Mouse (Mus musculus): Measurements from ENCODE around the gene Paqr5. TPM values are rescaled to one million over a fixed set of nuclear protein-coding genes. Genes with fewer than 3 reads are reported as not detected.

Gene Paqr5
- total and polyA plus RNA-seq, 2 experiments from 2014 or later: 0.43 to 0.58 TPM

DNA sequence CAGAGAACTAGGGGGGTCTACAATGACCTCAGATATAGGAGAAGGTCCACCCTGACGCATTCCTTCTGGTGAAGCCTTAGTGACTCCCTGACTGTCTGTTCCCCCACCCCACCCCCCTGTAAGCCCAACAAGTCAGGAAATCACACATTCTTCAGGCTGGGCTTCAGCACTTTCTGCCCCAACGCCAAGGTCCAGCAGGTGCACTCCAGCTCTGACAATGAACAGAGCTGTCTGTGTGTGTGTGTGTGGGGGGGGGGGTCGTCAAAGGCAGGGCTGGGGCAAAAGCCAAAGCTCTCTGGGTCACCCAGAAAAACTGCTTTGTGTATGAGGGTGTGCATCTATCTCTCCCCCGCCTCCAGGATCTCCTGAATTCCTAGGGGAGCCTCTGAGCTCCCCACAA, 2.8 kb downstream of the Paqr5 start:
- DNase-seq: no peak
- Histone ChIP-seq H3K27ac (ENCODE audit: low read depth, low read length) (no peak overlapping the region), H3K9ac (no peak overlapping the region), H3K27me3 (ENCODE audit: insufficient read depth, low read length) (peaks cover 10% of the 10 kb centered on the region), H3K4me3 (ENCODE audit: low read depth, low read length) (no peak overlapping the region), H3K36me3 (ENCODE audit: insufficient read depth) (no peaks in the 10 kb centered on the region), H3K4me2 (ENCODE audit: low read depth) (no peak overlapping the region), H3K9me3 (ENCODE audit: low read length) (no peaks in the 10 kb centered on the region), H3K4me1 (ENCODE audit: insufficient read depth) (0 out of 2 replicates have a peak, but pooled peaks cover 6% of the 10 kb centered on the region)
- no peak for ATAC-seq
- 73% methylated on average over 4 of the region's 4 CpGs for WGBS
- no peak for TF ChIP-seq CTCF (IDR thresholded peaks at IDR 0.05; ENCODE audit: low read depth)

GRCm38 (mm10) chr9:62022961-62023680, 3.5 kb downstream of the Paqr5 start:
- Histone ChIP-seq H3K36me3 (ENCODE audit: insufficient read depth) (no peaks in the 10 kb centered on the region), H3K4me1 (ENCODE audit: insufficient read depth) (0 out of 2 replicates have a peak, but pooled peaks cover 6% of the 10 kb centered on the region), H3K27ac (ENCODE audit: low read depth, low read length) (no peak overlapping the region), H3K9ac (no peak overlapping the region), H3K9me3 (ENCODE audit: low read length) (no peaks in the 10 kb centered on the region), H3K4me3 (ENCODE audit: low read depth, low read length) (no peak overlapping the region), H3K27me3 (ENCODE audit: insufficient read depth, low read length) (peaks cover 10% of the 10 kb centered on the region), H3K4me2 (ENCODE audit: low read depth) (no peak overlapping the region)
- TF ChIP-seq CTCF (IDR thresholded peaks at IDR 0.05; ENCODE audit: low read depth): no peak
- WGBS: 84% methylated on average over 6 of the region's 6 CpGs
- no peak for ATAC-seq
- DNase-seq: no peak

- no peak for ATAC-seq
- TF ChIP-seq CTCF (IDR thresholded peaks at IDR 0.05; ENCODE audit: low read depth): no peak
- Histone ChIP-seq H3K4me1 (ENCODE audit: insufficient read depth) (0 out of 2 replicates have a peak, but pooled peaks cover 2% of the 10 kb centered on the region), H3K36me3 (ENCODE audit: insufficient read depth) (no peaks in the 10 kb centered on the region), H3K4me2 (ENCODE audit: low read depth) (no peak overlapping the region), H3K27me3 (ENCODE audit: insufficient read depth, low read length) (peaks cover 4% of the 10 kb centered on the region; the same call in 1 of the 2 replicates), H3K9me3 (ENCODE audit: low read length) (no peaks in the 10 kb centered on the region), H3K4me3 (ENCODE audit: low read depth, low read length) (no peak overlapping the region), H3K27ac (ENCODE audit: low read depth, low read length) (no peak overlapping the region), H3K9ac (no peak overlapping the region)
- no peak for DNase-seq
- WGBS: 75% methylated on average over 7 of the region's 7 CpGs
Observed at GRCm38 (mm10) chr9:62021583-62022120, 5.0 kb downstream of the Paqr5 start.

GRCm38 (mm10) chr9:62020259-62020658, 6.4 kb downstream of the Paqr5 start:
- DNase-seq (no peak), ATAC-seq (no peak)
- H3K4me1 ChIP-seq (ENCODE audit: insufficient read depth): no peaks in the 10 kb centered on the region
- H3K9ac ChIP-seq: no peak overlapping the region
- no peak overlapping the region for H3K4me2 ChIP-seq (ENCODE audit: low read depth)
- H3K9me3 ChIP-seq (ENCODE audit: low read length): no peaks in the 10 kb centered on the region
- peaks cover 4% of the 10 kb centered on the region; the same call in 1 of the 2 replicates for H3K27me3 ChIP-seq (ENCODE audit: insufficient read depth, low read length)
- H3K36me3 ChIP-seq (ENCODE audit: insufficient read depth): no peaks in the 10 kb centered on the region
- no peak overlapping the region for H3K27ac ChIP-seq (ENCODE audit: low read depth, low read length)
- 86% methylated on average over 7 of the region's 7 CpGs for WGBS
- no peak overlapping the region for H3K4me3 ChIP-seq (ENCODE audit: low read depth, low read length)
- TF ChIP-seq CTCF (IDR thresholded peaks at IDR 0.05; ENCODE audit: low read depth): no peak

DNA sequence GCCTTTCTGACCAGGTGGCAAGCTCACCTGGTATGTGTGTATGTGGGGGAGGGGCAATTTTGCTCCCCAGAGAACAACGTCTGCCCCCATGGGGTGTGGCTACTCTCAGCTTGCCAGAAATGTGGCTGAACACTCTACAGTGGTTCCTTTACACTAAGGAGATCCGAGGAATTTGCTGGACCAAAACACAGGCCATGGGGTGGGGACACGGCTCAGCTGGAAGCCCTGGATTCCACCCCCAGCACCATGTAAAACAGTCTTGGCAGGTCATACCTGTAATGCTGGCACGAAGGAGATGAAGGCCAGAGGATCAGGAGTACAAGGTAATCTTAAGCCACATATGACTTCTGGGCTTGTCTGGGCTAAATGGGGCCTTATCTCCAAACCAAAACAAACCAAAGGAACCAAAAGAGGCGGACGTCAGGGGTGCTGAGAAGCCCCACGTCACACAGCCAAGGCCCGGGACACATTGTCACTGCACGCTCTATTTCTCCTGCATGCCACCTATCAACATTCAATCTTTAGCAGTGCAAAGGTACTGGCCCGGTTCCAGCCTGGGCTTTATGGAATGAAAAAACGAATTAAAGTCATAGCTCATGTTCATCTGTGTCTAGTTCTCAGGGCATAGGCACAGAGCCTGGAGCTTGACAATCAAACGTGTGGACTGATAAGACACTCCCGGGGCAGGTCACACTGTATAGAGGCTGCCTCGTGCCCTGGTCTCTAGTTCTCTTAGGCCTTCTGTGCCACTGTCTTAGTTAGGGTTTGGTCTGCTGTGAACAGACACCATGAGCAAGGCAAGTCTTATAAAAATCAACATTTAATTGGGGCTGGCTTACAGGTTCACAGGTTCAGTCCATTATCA, 8.2 kb downstream of the Paqr5 start:
- 81% methylated on average over 14 of the region's 14 CpGs for WGBS
- no peak for TF ChIP-seq CTCF (IDR thresholded peaks at IDR 0.05; ENCODE audit: low read depth)
- no peak overlapping the region for H3K4me3 ChIP-seq (ENCODE audit: low read depth, low read length)

DNA sequence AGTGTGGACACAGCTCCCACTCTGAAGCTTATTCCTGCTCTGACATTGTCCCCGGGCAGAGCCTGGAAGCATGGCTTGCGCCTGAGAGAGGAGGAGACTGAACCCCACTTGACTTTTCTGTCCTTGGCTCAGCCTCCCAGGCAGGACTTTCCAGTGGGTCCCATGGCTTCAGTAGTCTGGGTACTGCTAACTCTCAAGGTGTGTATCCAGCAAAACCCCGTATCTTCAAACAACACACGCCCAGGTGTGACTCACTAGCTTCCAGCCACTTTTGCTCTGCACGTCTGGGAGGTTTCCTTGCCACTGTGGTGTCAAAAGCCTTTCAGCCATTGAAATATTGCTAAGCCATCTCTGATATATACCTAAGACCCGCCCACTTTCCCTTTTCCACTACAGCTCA, 9.3 kb downstream of the Paqr5 start:
- H3K36me3 ChIP-seq (ENCODE audit: insufficient read depth): no peaks in the 10 kb centered on the region
- H3K27ac ChIP-seq (ENCODE audit: low read depth, low read length): no peak overlapping the region
- no peak for TF ChIP-seq CTCF (IDR thresholded peaks at IDR 0.05; ENCODE audit: low read depth)
- no peaks in the 10 kb centered on the region for H3K4me1 ChIP-seq (ENCODE audit: insufficient read depth)
- no peak overlapping the region for H3K9ac ChIP-seq
- H3K27me3 ChIP-seq (ENCODE audit: insufficient read depth, low read length): no peaks in the 10 kb centered on the region
- no peak for ATAC-seq
- WGBS: 87% methylated on average over 6 of the region's 6 CpGs
- H3K9me3 ChIP-seq (ENCODE audit: low read length): no peaks in the 10 kb centered on the region
- DNase-seq: no peak
- no peak overlapping the region for H3K4me3 ChIP-seq (ENCODE audit: low read depth, low read length)
- no peak overlapping the region for H3K4me2 ChIP-seq (ENCODE audit: low read depth)

More for the DNA sequence above, 8.2 kb downstream of the Paqr5 start:
- Histone ChIP-seq H3K36me3 (ENCODE audit: insufficient read depth) (no peaks in the 10 kb centered on the region), H3K9ac (no peak overlapping the region), H3K4me2 (ENCODE audit: low read depth) (no peak overlapping the region), H3K4me1 (ENCODE audit: insufficient read depth) (no peaks in the 10 kb centered on the region), H3K27ac (ENCODE audit: low read depth, low read length) (no peak overlapping the region), H3K27me3 (ENCODE audit: insufficient read depth, low read length) (no peaks in the 10 kb centered on the region), H3K9me3 (ENCODE audit: low read length) (no peaks in the 10 kb centered on the region)
- DNase-seq (no peak), ATAC-seq (no peak)
